In genomic region chr14:8161777-8162176, GRCm38 (mm10) we compare ENCODE assay signal across 8 mouse cellular contexts. TPM values are rescaled to one million over a fixed set of nuclear protein-coding genes. Genes with fewer than 3 reads are reported as not detected.
DNase-seq lines count a peak whose midpoint lies in the region; ATAC-seq and TF ChIP-seq lines count a peak whose summit lies in the region.

No protein-coding gene starts in this region.

- H3K4me2 ChIP-seq in forebrain, embryonic 14.5 days (ENCODE audit: low read length) = no peak overlapping the region

- no peak for TF ChIP-seq POLR2A in bone marrow, adult 2 months (IDR thresholded peaks at IDR 0.05; ENCODE audit: borderline replicate concordance, control insufficient read depth, low read depth, low read length)

- DNase-seq in adrenal gland, postnatal 14 days = peak; percentile 72
- no peak for DNase-seq in adrenal gland, adult 2 months
- DNase-seq in layer of hippocampus, postnatal 10 days (ENCODE audit: low spot score in 2 of 2) = peak; percentile 22 to 45
- DNase-seq in layer of hippocampus, adult 9-11 months = no peak
- DNase-seq in forebrain, embryonic 14.5 days (ENCODE audit: low spot score) = no peak
- DNase-seq in frontal cortex, postnatal 36 days (ENCODE audit: low spot score in 2 of 2) = no peak

- H3K27me3 ChIP-seq in forebrain, embryonic 14.5 days (replicated peaks; ENCODE audit: control insufficient read depth, insufficient read depth, low read length) = no peaks in the 10 kb centered on the region

- ATAC-seq in megakaryocyte progenitor cell, adult 5-6 weeks (replicated peaks; ENCODE audit: poor library complexity) = peak; percentile 75
- no peak for ATAC-seq in forebrain, embryonic 14.5 days

- 84% methylated on average over 2 of the region's 2 CpGs for WGBS in bone marrow, adult 2 months
- 78% methylated on average over 2 of the region's 2 CpGs for WGBS in forebrain, embryonic 14.5 days

- H3K4me1 ChIP-seq in bone marrow, adult 2 months (ENCODE audit: control insufficient read depth, insufficient read depth, low read length) = no peaks in the 10 kb centered on the region
- H3K4me1 ChIP-seq in forebrain, embryonic 14.5 days (ENCODE audit: control insufficient read depth, insufficient read depth, low read length) = no peaks in the 10 kb centered on the region

- peaks cover 75% of the 10 kb centered on the region for H3K36me3 ChIP-seq in forebrain, embryonic 14.5 days (ENCODE audit: control insufficient read depth, insufficient read depth, low read length)

- peak; percentile 51; the same call in 1 of the 2 replicates for TF ChIP-seq CTCF in bone marrow, adult 2 months (IDR thresholded peaks at IDR 0.05; ENCODE audit: control insufficient read depth, insufficient read depth, low read length)

- no peak overlapping the region for H3K4me3 ChIP-seq in bone marrow, adult 2 months (replicated peaks; ENCODE audit: control insufficient read depth, low read depth, low read length)
- no peak overlapping the region for H3K4me3 ChIP-seq in forebrain, embryonic 14.5 days (ENCODE audit: low read depth, low read length)

- H3K9ac ChIP-seq in forebrain, embryonic 14.5 days (ENCODE audit: low read length) = no peak overlapping the region

- H3K27ac ChIP-seq in bone marrow, adult 2 months (ENCODE audit: control insufficient read depth, insufficient read depth, low read depth, low read length, poor library complexity) = no peak overlapping the region
- H3K27ac ChIP-seq in forebrain, embryonic 14.5 days (ENCODE audit: low read depth, low read length) = no peak overlapping the region

- H3K9me3 ChIP-seq in forebrain, embryonic 14.5 days (replicated peaks; ENCODE audit: control insufficient read depth, low read length) = no peaks in the 10 kb centered on the region

RNA-seq across cellular contexts. Expression of gene Pdhb, which starts 11.0 kb away (rescaled TPM):
- total RNA-seq in adrenal gland, postnatal 14 days (2021) = 450 and 471 TPM in 2 replicates
- total RNA-seq in adrenal gland, adult 2 months (2021) = 100 to 1,000 TPM; 325 to 340 TPM
- polyA plus RNA-seq in adrenal gland, adult 2 months (2012; rRNA removed) = 44.5 and 51.2 TPM in 2 replicates
- total RNA-seq in layer of hippocampus, postnatal 10 days (2021) = 100 to 1,000 TPM; 176 to 183 TPM
- 60.0 and 77.9 TPM in 2 replicates for polyA plus RNA-seq in bone marrow, adult 2 months (2011; ENCODE audit: insufficient read depth, insufficient read length, low replicate concordance, missing spikeins)
- 84.6 and 98.4 TPM in 2 replicates for total RNA-seq in megakaryocyte progenitor cell, adult 5-6 weeks (2015)
- total RNA-seq in megakaryocyte progenitor cell, adult 5-6 weeks (2017) = 144 and 170 TPM in 2 replicates
- polyA plus RNA-seq in forebrain, embryonic 14.5 days (2014; fragmentation: Nextera tagmentation; extraction: Ambion mirVana) = 240 and 252 TPM in 2 replicates

RNA-seq across cellular contexts. Expression of gene Kctd6, which starts 52.2 kb away (rescaled TPM):
- total RNA-seq in adrenal gland, postnatal 14 days (2021) = 12.3 and 15.4 TPM in 2 replicates
- total RNA-seq in adrenal gland, adult 2 months (2021) = 10 to 100 TPM; 14.3 to 16.3 TPM
- polyA plus RNA-seq in adrenal gland, adult 2 months (2012; rRNA removed) = 3.6 and 4.0 TPM in 2 replicates
- total RNA-seq in layer of hippocampus, postnatal 10 days (2021) = 10 to 100 TPM; 33.4 to 36.3 TPM
- 6.8 and 7.7 TPM in 2 replicates for polyA plus RNA-seq in bone marrow, adult 2 months (2011; ENCODE audit: insufficient read depth, insufficient read length, low replicate concordance, missing spikeins)
- total RNA-seq in megakaryocyte progenitor cell, adult 5-6 weeks (2015) = 4.2 and 4.7 TPM in 2 replicates
- 3.9 and 5.2 TPM in 2 replicates for total RNA-seq in megakaryocyte progenitor cell, adult 5-6 weeks (2017)
- 7.0 and 8.4 TPM in 2 replicates for polyA plus RNA-seq in forebrain, embryonic 14.5 days (2014; fragmentation: Nextera tagmentation; extraction: Ambion mirVana)

Comparison
In these comparisons a context has a peak if more than half of its experiments do, and no peak if none do; other contexts are left out.
1. DNase-seq: peak in adrenal gland, postnatal 14 days (single experiment) and layer of hippocampus, postnatal 10 days (2 of 2); none in adrenal gland, adult 2 months (single experiment), layer of hippocampus, adult 9-11 months (single experiment), forebrain, embryonic 14.5 days (single experiment) and frontal cortex, postnatal 36 days (0 of 2).